Mouse (Mus musculus) effector memory CD4-positive, alpha-beta T cell, adult 5 months (primary cell): ENCODE data around the gene Stambpl1. TPM values are rescaled to one million over a fixed set of nuclear protein-coding genes. Genes with fewer than 3 reads are reported as not detected.

ENCODE experiments used
- polyA plus RNA-seq: library from polyadenylated mRNA; unstranded; fragments of 100-300 nt; shearing (Covaris generic); gene quantifications from one replicate; pipeline ENCODE4 v1.2.1, GENCODE M21; 2017

The Stambpl1 gene
- 55.6 TPM for polyA plus RNA-seq

DNA sequence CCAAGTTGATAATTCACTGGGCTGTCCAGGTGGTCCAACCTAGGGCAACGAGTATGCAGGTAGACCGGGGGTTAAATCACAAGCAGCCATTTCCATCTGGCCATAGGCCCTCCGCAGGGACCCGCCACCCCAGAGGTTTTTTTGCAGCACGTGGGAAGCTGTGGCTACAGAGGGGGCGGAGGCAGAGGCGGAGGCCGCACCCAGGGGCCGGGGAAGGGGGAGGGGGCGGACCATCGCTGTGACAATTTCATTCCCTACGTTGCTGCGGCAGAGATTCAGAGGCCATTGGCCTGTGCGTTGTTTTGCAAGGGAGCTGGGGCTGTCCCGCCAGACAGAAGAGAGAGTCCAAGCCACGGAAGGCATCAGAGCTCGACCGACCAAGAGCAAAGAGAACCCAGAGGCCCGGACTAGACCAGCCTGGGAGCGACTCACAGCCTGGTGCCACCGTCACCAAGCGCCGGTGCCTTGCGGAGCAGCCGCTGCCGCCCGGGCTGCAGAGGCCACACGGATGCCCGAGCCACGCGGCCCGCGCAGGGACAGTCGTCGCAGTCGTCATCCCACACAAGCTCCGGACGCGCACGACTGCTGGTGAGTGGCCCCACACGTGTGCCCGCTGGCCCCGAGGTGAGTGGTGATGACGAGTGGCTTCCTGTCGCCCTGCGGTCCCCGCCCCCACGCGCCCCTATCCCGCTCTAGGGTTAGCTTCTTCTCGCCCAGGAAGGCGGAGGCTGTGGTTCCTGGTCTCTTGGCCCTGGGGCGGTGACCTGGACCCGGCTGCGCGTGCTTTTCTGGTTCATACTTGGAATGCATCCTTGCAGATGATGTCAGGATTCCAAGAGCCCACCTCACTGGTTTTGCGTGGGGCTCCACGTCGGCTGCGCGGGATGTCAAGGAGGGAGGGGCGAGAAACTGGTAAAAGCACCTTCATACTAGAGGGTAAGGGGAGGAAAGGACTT, at the start of gene Stambpl1:
TSS of gene Stambpl1 (plus strand) at position 222 of the 956 bp plus-strand sequence.

DNA sequence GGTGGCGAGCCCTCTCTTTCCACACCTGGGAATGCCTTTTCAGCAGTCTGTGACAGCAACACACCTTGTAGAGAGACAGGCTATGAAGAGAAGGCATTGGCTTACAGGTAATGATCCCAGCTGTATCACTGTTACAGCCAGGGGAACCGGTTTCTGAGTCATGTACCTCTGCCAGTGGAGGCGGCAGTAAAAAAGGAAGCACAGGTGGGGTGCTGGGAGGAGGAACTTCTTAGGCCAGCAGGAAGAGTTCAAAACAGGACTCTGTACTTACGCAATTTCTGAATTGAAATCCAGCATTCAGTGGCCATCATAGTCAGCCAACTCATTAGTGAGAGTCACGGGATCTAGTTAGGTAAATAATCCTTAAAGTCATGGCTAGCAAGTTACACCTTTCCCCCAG, 26.1 kb upstream of the Stambpl1 start, which contains the start of gene Ankrd22:
TSS of gene Ankrd22 (minus strand) at position 163 of the 400 bp plus-strand sequence.

DNA sequence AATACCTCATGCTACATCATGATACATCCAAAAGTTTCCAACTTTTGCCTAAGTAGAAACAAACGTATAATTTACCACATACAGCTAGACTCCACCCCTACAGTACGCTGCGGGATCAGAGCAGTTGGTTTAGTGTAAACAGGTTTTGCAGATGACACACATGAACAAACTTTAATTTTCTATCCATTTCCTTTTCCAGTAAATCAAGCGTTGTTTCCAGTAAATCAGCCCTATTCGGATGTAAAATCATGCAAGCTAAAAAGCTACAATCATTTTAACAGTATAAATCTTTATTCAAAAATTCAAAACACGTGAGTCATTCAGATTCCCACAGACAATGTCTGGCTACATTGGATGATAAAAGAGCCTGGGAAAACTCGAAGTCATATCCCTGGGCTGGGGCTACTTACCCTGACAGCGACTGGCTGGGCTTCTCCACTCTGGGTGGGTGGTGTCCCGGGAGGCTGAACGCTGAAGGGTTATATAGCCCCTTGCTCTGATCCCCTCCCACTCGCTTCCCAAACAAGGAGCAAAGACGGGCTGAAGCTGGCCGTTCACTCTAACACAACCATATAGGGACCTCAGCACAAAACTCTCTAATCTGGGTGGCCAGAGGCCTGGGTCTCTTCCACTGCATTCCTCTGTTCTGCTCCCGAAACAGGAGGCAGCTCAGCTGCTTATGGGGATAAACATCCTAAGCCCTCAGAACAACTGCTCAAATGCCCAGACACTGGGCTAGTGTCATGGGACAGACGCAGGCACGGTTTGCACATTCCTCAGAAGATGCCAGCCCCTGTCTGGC, 63.1 kb downstream of the Stambpl1 start, which contains the start of gene Acta2:
TSS of gene Acta2 (minus strand) at position 711 of the 802 bp plus-strand sequence.

Other genes with a start within 250 kb of the Stambpl1 start
- 0.26 TPM for gene Lipf, start 231.0 kb upstream of the Stambpl1 start, polyA plus RNA-seq
- not detected for gene Lipk, start 183.9 kb upstream of the Stambpl1 start, polyA plus RNA-seq
- gene Lipn, start 124.9 kb upstream of the Stambpl1 start, polyA plus RNA-seq, result not detected
- gene Lipm, start 91.3 kb upstream of the Stambpl1 start, polyA plus RNA-seq, result not detected
- not detected for gene Ankrd22, start 26.2 kb upstream of the Stambpl1 start, polyA plus RNA-seq
- 0.66 TPM for gene Acta2, start 63.4 kb downstream of the Stambpl1 start, polyA plus RNA-seq
- 76.3 TPM for gene Fas, start 98.4 kb downstream of the Stambpl1 start, polyA plus RNA-seq